Mouse (Mus musculus) liver, embryonic 16.5 days (tissue): ENCODE data around the gene Masp2. TPM values are rescaled to one million over a fixed set of nuclear protein-coding genes. Genes with fewer than 3 reads are reported as not detected.

Source experiments
- ATAC-seq: fragments of 200-750 bp; cut with Nextera tagmentation; 2 replicates; pipeline ENCODE4 v1.8.0; 2017; ENCODE audit warnings: low read depth, mild to moderate bottlenecking, moderate number of reproducible peaks, moderate library complexity
- H3K27ac ChIP-seq: fragments of 300-500 bp; sonication (generic); 2 replicates; pipeline ENCODE4 v1.5.1; 2014; ENCODE audit warnings: mild to moderate bottlenecking, low read length
- H3K27me3 ChIP-seq: fragments of 300-500 bp; sonication (generic); 2 replicates; pipeline ENCODE4 v1.6.1; 2014; ENCODE audit warnings: low read depth, low read length, mixed read lengths; ENCODE audit not compliant: control insufficient read depth, insufficient read depth
- H3K36me3 ChIP-seq: fragments of 300-500 bp; sonication (generic); 2 replicates; pipeline ENCODE4 v1.6.1; 2014; ENCODE audit warnings: mild to moderate bottlenecking; ENCODE audit not compliant: control insufficient read depth, insufficient read depth
- H3K4me1 ChIP-seq: fragments of 300-500 bp; sonication (generic); 2 replicates; pipeline ENCODE4 v1.6.1; 2014; ENCODE audit warnings: low read depth, low read length, mixed read lengths; ENCODE audit not compliant: control insufficient read depth
- H3K4me2 ChIP-seq: fragments of 300-500 bp; sonication (generic); 2 replicates; pipeline ENCODE4 v1.6.1; 2014; ENCODE audit warnings: low read depth, low read length, mixed read lengths
- H3K4me3 ChIP-seq: fragments of 300-500 bp; sonication (generic); 2 replicates; pipeline ENCODE4 v1.5.1; 2014; ENCODE audit warnings: low read depth, mild to moderate bottlenecking, low read length
- H3K9ac ChIP-seq: fragments of 300-500 bp; sonication (generic); 2 replicates; pipeline ENCODE4 v1.6.1; 2014; ENCODE audit warnings: low read depth, low read length
- H3K9me3 ChIP-seq: fragments of 300-500 bp; sonication (generic); replicated peaks from 2 replicates; pipeline ENCODE4 v1.6.1; 2016; ENCODE audit warnings: low read length; ENCODE audit not compliant: control insufficient read depth
- WGBS: fragments of 180-500 bp; shearing (Covaris S2); extraction: QIAGEN DNeasy Blood & Tissue Kit; methylation state at CpG from one replicate; pipeline ENCODE4 v1.1.7; 2014; ENCODE audit not compliant: insufficient replicate concordance; 5-methylcytosine and 5-hydroxymethylcytosine counted together
- polyA plus RNA-seq: library from polyadenylated mRNA; unstranded; fragments of >200 nt; fragmentation: Nextera tagmentation; extraction: Ambion mirVana; gene quantifications from 2 replicates; pipeline ENCODE4 v1.2.1, GENCODE M21; 2015

Gene Masp2
- polyA plus RNA-seq, 1 experiment from 2014 or later: 65.9 TPM

DNA sequence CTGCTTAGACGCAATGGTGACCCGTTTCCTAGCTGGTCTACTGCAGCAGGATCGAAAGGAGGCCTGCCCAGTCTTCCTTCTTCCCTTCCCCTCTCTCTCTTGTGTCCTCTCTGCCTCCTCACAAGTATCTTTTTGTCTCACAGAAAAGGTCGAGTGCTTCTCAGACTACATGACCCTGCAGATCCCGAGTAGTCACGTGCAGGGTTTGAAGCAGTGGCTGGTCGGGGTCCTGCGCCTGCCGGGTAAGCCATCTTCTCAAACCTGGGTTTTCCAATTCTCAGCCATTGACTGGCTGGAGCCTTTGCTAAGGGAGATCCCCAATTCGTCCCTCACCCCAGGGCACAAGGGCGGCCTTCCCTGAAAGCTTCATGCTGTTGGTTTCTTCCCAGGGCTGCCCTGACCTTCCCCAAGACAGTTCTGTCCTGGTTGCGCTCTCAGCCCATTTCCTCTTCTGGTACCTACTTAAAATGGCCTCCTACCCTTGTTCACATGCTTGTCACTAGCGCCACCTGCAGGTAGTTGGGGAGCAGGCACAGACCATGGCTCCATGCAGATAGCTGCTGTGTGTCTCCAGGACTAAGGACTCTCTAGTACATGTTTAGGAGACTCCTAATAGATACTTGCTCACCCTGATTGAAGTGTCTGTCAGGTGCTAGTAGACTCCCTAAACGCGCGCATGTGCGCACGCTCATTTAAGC is 52.5 kb downstream of the Masp2 start:
- no peaks in the 10 kb centered on the region for H3K27me3 ChIP-seq
- no peaks in the 10 kb centered on the region for H3K4me1 ChIP-seq
- no peaks in the 10 kb centered on the region for H3K36me3 ChIP-seq
- no peak overlapping the region for H3K4me2 ChIP-seq
- no peak overlapping the region for H3K27ac ChIP-seq
- WGBS: 77% methylated on average over 18 of the region's 18 CpGs
- no peak for ATAC-seq
- H3K9me3 ChIP-seq: no peaks in the 10 kb centered on the region
- no peak overlapping the region for H3K9ac ChIP-seq
- H3K4me3 ChIP-seq: no peak overlapping the region

DNA sequence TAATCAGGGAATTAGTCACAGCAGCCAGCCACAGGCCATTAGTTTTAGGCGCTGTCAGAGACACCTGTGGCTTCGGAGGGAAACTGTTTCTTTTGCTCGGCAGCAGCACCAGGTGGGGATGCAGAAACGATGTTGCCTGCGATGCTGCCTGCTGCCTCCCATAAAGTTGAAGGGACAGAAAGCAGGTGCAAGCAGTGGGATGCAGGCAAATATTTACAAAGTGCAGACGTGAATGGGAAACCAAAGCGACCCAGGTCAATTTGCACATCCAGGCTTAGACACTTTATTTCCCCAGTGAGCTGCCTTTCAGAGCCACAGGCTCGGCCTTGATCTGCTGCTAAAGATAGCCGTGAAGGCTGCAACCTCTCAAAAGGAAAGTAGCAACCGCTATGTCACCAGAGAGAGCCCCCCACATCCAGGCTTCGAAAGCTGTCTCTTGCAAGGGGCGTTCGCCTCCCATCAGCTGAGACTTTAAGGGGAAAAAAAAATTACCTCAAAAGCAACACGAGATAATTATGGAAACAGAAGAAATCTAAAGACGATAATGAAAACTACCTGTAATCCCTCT is 54.4 kb downstream of the Masp2 start:
- Histone ChIP-seq H3K4me1 (no peaks in the 10 kb centered on the region), H3K4me3 (no peak overlapping the region), H3K9me3 (no peaks in the 10 kb centered on the region), H3K27ac (no peak overlapping the region), H3K9ac (no peak overlapping the region), H3K4me2 (no peak overlapping the region), H3K27me3 (no peaks in the 10 kb centered on the region; the same call in 1 of the 2 replicates), H3K36me3 (no peaks in the 10 kb centered on the region)
- WGBS: 44% methylated on average over 15 of the region's 15 CpGs
- no peak for ATAC-seq

DNA sequence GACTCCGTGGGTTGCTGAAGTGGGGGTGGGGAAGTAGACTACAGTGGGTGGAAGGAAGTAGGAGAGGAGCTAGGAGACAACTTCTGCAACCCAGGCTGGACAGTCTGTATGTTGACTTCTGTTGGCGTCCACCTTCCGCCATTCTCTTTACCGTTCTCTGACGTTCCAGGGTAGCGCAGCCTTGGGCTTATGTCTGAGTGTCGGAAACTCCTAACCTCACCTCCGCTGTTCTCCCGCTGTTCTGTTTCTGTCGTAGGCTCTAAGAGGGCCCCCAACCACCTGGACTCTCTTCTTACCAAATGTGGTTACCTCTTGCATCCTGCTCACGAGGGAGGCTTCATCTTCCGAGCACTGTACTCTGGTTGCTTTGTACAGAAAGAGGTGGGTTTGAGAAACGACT is 55.4 kb downstream of the Masp2 start:
- no peak overlapping the region for H3K4me3 ChIP-seq
- no peak for ATAC-seq
- 55% methylated on average over 13 of the region's 13 CpGs for WGBS

DNA sequence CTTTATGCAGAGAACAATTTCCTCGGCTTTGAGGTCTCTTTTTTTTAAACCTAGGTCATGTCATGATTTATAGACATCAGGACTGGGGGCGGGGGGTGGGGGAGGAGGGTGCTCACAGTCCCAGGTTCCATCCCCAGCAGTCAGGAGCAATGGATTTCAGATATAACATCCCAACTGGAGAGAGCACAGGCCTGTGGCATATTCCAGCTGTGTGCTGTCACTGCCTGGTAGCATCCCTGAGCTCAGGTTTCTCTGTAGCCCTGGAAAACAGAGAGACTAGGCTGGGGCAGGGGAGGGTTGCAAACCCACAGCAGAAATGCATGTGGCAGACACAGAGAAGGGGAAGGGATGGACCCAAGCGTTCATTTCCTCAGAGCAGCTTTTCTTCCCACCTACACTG is 57.8 kb downstream of the Masp2 start:
- 40% methylated on average over 3 of the region's 3 CpGs for WGBS
- no peaks in the 10 kb centered on the region; the same call in 1 of the 2 replicates for H3K27me3 ChIP-seq
- H3K9me3 ChIP-seq: no peaks in the 10 kb centered on the region
- no peak overlapping the region for H3K4me3 ChIP-seq
- H3K4me1 ChIP-seq: no peaks in the 10 kb centered on the region
- no peak overlapping the region for H3K4me2 ChIP-seq
- no peak for ATAC-seq
- no peak overlapping the region for H3K27ac ChIP-seq
- H3K9ac ChIP-seq: no peak overlapping the region
- no peaks in the 10 kb centered on the region for H3K36me3 ChIP-seq

More for the DNA sequence above, 55.4 kb downstream of the Masp2 start:
- Histone ChIP-seq H3K36me3 (no peaks in the 10 kb centered on the region), H3K4me1 (no peaks in the 10 kb centered on the region), H3K27ac (no peak overlapping the region), H3K9me3 (no peaks in the 10 kb centered on the region), H3K4me2 (no peak overlapping the region), H3K27me3 (no peaks in the 10 kb centered on the region; the same call in 1 of the 2 replicates), H3K9ac (no peak overlapping the region)

DNA sequence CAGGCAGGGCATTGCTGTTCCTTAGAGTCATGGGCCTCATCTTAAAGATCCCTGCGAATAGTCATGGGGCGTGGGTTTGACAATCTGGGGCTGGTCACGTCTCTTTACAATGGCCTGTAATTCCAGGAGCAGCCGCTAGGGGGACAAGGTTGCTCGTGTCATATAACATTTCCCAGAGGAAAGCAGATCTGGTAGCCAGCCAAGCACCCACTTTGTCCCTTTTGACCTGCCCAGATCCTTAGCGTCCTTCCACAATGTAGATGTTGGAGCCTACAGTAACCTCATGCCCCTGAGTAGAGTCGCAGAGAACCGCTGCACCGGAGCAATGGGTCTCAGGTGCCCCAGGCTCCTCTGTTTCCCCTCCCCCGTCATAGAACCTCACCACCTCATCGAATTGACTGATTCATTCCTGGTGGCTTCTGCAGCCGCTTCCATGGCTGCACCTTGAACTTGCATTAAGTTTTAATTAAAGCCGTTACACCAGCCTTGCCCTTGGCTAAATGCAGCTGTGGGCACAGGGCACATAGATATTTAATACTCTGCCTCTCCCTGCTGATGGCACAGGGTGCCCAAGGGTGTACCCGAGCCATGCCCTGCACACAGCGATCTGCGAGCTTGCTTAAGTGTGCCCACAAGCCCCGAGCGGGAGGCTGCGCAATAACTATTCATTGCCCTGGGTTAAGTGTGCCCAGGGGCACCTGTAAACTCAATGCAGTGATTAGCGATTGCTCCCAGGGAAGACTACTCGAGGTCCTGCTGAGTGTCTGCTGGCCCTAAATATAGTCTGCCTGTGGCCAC is 60.0 kb downstream of the Masp2 start:
- no peak for ATAC-seq
- H3K9me3 ChIP-seq: no peaks in the 10 kb centered on the region
- H3K27ac ChIP-seq: no peak overlapping the region
- H3K9ac ChIP-seq: no peak overlapping the region
- 34% methylated on average over 21 of the region's 21 CpGs for WGBS
- no peaks in the 10 kb centered on the region for H3K36me3 ChIP-seq
- H3K4me1 ChIP-seq: no peaks in the 10 kb centered on the region
- H3K27me3 ChIP-seq: no peaks in the 10 kb centered on the region; the same call in 1 of the 2 replicates
- 0 out of 2 replicates have a peak overlapping the region, but pooled peaks have one; percentile 10 for H3K4me2 ChIP-seq
- no peak overlapping the region for H3K4me3 ChIP-seq

DNA sequence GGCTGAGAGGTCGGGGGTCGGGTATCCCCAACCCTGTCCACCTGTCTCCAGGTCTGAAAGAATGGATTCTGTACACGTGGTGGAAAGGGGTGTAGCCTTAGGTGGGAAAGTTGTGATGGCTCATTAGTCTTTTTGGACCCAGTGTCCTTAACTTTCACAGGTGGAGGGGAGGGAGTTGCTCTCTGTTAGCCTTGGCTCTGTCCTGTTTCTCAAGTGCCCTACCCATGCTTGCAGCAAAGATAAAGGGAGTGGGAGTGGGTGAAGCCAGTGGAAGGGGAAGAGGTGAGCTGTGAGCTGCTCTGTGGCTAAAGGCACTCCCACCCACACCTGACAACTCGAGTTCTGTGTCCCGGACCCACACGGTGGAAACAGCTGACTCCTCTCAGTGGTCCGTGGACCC is 61.0 kb downstream of the Masp2 start:
- Histone ChIP-seq H3K4me1 (no peaks in the 10 kb centered on the region), H3K36me3 (no peaks in the 10 kb centered on the region), H3K9me3 (no peaks in the 10 kb centered on the region), H3K4me2 (no peak overlapping the region), H3K4me3 (no peak overlapping the region), H3K9ac (no peak overlapping the region), H3K27me3 (no peaks in the 10 kb centered on the region; the same call in 1 of the 2 replicates), H3K27ac (no peak overlapping the region)
- WGBS: 51% methylated on average over 7 of the region's 7 CpGs
- no peak for ATAC-seq

DNA sequence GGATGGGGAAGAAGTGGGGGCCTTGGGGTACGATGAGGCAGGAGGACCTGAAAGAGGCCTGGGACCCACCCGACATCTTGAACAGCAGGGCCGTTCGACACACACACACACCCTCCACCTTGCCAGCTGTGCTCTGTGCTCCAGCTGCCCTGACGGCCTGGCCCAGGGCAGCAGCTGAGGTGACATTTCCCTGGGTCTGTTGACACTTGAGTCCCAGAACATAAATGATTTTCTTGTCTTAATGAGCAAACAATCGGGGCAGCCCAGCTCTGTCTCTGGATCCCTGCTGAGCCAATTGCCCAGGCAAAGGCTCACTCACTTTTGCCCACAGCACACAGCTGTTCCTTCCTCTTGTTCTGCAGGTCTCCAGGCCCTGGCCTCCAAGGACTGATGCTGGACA is 61.7 kb downstream of the Masp2 start:
- H3K9ac ChIP-seq: no peak overlapping the region
- no peak overlapping the region for H3K4me3 ChIP-seq
- no peaks in the 10 kb centered on the region for H3K9me3 ChIP-seq
- no peak overlapping the region for H3K27ac ChIP-seq
- H3K27me3 ChIP-seq: no peaks in the 10 kb centered on the region; the same call in 1 of the 2 replicates
- no peak overlapping the region for H3K4me2 ChIP-seq
- no peaks in the 10 kb centered on the region for H3K4me1 ChIP-seq
- no peak for ATAC-seq
- no peaks in the 10 kb centered on the region for H3K36me3 ChIP-seq
- WGBS: 59% methylated on average over 6 of the region's 6 CpGs
